Mouse (Mus musculus) T-helper 2 cell (primary cell): ENCODE measurements around the gene Pde6c.

Source experiments
- in situ Hi-C: fragments of 300-600 bp; cut with MboI, MseI; formaldehyde crosslinking; loops from one replicate; pipeline ENCODE4 v1.15.1; 2025; ENCODE audit warnings: high pct_unique_total_duplicates

Gene Pde6c

DNA sequence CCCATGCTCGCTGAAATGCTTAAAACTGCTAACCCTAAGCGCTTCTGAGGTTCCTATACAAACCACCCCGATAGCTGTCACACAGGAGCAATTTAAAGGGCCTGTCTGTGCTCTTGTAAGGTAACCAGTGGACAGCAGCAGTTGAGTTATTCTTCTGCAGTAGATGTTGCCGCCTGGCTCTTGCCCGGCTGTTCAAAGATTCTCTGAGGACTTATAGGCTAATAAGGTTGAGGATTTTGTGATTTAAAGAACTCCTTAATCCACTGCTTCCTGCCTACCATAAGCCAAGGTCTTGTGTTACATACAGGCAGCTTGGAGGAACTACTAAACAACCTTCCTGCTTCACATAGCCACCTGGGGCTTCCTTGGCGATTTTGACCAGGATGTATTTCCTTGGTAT lies at the start of gene Pde6c:
Gene Pde6c, plus strand, starts transcription at position 301 of the 400 bp plus-strand sequence.
- in situ Hi-C loops = no loop called here

DNA sequence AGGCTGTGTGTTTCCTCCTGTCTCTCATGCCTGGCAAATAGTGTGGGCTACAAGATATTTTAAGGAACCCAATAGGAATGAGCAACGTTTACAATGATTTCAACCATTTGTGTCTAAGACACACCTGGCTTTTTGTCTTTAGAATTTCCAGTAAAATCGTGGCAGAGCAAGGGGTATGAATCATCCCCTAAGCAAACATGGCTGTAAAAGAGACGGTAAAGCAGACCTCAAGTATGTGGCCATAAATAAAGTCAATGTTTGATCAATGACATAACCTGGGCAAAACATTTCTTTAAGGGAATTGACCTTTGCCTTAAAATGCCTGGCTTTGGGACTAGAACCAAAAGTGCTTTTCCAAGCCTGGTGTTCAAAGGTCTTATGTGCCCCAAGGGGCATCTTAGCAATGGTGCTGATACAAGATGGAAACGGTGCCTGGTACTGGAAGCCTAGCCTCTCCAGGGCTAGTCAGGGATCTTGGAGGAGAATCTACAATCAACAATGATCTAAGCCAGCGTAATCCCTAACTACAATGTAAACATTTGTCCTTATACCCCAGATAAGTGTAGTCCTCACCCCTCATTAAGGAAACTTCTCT lies 49.6 kb upstream of the Pde6c start:
- in situ Hi-C loops = no loop called here

DNA sequence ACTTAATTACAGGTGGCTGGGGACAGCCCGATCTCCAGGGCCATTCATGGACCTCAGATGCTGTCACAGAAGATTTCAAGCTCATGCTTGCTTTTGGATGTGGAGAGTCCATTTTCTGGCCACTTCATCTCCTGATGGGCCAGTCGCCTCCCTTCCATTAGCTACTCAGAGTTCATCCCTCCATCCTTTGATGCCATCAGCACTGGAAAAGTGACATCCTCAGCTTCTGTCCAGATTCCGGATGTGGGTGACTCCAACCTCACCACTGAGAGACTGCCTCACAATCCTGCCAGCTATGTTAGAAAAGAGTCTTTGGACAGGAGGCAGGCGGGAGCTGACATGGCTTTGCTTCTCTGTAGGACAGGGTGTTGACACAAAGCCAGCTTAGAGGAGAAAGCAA lies 46.7 kb upstream of the Pde6c start:
- in situ Hi-C loops = no loop called here

DNA sequence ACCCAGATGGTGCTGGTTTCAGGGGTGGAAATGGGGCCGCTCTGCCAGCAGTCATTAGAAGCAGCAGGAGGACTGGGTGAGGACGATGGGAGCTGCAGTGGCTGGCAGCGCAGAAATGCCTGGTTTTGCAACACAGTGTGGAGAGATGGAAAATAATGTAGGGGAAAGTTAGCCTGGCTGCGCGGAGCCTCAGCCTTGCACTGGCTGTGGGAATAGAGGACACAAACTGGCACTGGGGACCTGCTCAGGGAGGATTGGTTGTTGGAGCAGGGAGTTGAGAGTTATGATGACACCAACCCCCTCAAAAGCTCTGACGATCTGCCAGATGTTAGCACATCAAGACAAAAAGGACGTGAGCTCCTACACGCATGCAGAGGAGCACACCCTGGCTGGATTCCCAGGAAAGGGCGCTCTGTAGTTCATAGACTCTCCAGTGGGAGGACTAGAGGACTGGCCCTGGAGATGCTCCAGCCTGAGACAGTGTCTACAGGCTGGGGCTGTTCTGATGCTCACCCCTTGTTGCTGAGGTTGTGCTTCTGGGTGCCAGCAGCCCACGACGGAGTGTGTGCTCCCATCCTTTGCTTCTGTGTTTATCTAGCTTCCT lies 45.5 kb upstream of the Pde6c start:
- in situ Hi-C loops = no loop called here

DNA sequence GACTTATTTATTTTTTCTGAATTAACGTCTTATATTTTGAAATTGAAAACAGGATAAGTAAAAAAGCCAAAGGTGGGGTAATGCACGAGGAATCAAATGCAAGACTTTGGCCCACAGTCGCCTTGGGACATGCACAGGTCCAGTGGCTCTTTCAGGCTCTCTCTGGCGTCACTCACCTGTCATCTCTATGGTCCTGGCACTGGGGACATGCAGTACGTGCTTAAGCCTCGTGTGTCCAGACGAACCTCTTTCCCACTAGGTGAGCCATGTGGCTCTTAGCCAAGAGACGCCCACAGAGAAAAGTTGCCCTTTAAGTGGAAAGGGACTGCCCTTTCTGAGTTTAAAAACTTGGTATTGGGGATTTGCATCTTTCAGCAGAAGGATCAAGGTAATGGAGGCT lies 43.2 kb upstream of the Pde6c start:
- in situ Hi-C loops = no loop called here

DNA sequence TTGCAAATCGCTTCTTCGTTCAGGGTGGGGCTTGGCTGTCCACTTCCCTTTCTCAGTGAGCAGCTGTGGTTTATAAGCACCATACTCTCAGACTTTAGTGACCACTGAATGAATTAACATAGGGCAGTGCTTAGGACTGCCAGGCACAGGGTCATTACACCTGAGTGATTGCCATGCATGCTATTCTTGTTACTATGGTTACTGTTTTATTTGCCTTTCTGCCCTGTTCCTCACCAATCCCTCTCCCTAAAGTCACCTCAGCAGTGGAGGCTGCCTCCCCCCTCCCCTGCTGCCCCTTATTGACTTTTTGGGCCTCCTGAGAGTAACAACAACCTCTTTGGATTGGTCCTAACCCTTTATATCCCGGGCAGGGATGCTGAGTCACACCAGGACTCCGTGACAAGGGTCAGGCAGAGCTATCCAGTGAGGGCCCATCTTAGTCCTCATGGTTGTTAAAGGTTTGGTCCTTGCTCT lies 41.0 kb upstream of the Pde6c start:
- in situ Hi-C loops = no loop called here

- in situ Hi-C loops = no loop called here
These were observed 36.4 kb upstream of the Pde6c start for GRCm38 (mm10) chr19:38096231-38096630.

DNA sequence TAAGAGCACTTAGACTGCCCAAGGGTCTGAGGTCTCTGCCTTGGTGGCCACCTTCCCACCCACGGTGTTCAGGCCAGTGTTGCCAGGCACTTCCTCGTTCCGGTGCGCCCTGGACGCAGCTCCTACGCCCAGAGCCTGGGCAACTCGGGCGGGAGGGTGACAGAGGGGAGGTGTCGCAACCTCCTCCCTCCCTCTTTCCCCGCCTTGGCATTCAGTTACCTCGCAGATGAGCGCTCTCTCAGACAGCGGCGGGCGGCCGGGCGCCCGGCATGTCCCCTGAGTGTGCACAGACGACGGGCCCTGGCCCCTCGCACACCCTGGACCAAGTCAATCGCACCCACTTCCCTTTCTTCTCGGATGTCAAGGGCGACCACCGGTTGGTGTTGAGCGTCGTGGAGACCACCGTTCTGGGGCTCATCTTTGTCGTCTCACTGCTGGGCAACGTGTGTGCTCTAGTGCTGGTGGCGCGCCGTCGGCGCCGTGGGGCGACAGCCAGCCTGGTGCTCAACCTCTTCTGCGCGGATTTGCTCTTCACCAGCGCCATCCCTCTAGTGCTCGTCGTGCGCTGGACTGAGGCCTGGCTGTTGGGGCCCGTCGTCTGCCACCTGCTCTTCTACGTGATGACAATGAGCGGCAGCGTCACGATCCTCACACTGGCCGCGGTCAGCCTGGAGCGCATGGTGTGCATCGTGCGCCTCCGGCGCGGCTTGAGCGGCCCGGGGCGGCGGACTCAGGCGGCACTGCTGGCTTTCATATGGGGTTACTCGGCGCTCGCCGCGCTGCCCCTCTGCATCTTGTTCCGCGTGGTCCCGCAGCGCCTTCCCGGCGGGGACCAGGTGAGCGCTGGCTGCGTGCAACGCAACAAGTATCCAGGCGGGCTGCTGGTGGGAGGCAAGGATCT lies 35.5 kb upstream of the Pde6c start, which contains the start of gene Ffar4:
Gene Ffar4, plus strand, starts transcription at position 214 of the 901 bp plus-strand sequence.
- in situ Hi-C loops = no loop called here

DNA sequence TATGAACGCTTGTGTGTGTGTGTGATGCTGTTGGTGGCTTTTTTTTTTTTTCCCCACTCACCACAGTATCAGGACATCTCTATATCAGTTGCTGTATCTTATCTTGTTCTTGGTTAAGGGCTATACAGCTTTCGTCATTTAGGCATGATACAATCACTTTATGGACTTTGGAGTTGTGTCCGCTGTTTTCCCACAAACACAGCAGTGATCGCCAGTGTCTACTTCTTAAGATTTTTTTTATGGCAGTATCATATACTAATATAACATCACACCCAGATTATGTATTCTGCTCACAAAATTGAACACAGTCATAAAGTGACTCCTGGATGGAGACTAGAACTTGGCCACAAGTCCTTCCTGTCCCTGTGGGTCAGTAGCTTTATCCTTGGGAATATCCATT lies 24.7 kb upstream of the Pde6c start:
- in situ Hi-C loops = loop anchor here (10.0 kb wide), 1 partner anchor 1613 kb away; no protein-coding TSS in a partner anchor

- in situ Hi-C loops = loop anchor here (10.0 kb wide), 1 partner anchor 1615 kb away; no protein-coding TSS in a partner anchor
These were observed 22.9 kb upstream of the Pde6c start for GRCm38 (mm10) chr19:38109506-38110242.

GRCm38 (mm10) chr19:38111056-38111455 lies 21.5 kb upstream of the Pde6c start:
- in situ Hi-C loops = no loop called here

DNA sequence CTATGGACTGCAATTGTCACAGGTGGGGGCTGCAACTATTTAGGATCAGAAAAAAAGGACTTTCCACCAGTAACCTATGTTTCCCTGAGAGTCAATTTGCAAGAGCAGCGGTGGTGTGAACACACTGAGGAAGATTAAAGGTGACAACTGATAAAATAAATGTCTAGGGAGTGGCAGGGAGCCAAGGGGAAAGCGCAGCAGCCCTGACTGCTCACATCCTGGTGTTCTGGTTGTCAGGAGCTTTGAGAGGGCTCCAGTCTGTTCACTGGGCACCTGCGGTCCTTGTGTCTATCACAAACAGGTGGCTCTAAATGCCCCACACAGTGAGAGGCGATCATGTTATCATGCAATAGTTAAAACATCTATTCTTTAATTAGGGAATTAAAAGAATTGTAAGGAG lies 20.0 kb upstream of the Pde6c start:
- in situ Hi-C loops = no loop called here

- in situ Hi-C loops = no loop called here
These were observed 17.6 kb upstream of the Pde6c start for GRCm38 (mm10) chr19:38114834-38115491.

GRCm38 (mm10) chr19:38120123-38120760 lies 12.3 kb upstream of the Pde6c start:
- in situ Hi-C loops = no loop called here

- in situ Hi-C loops = no loop called here
These were observed 8.7 kb upstream of the Pde6c start for GRCm38 (mm10) chr19:38123921-38124320.

GRCm38 (mm10) chr19:38124401-38125218 lies 8.0 kb upstream of the Pde6c start:
- in situ Hi-C loops = no loop called here

DNA sequence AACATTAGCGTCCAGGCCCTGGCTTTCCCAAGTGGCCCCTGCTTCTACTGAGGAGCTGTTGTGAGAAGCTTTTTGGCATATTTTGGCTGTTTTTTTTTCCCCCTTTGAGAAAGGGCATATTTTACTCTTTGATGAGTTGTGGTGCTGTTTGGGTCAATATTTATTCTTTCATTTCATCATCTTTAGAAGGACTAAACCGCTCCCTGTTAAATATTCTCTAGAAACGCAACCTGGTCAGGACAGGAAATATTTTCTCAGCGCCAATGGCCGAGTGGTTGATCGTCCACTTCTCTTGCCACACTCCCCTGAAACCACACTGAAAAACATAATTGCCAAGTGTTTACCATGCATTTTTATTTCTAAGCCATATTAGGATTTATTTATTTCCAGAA lies 7.4 kb upstream of the Pde6c start, which contains the start of gene Rbp4:
Gene Rbp4, minus strand, starts transcription at position 63 of the 392 bp plus-strand sequence.
- in situ Hi-C loops = no loop called here

- in situ Hi-C loops = no loop called here
These were observed 5.9 kb upstream of the Pde6c start for GRCm38 (mm10) chr19:38126656-38127055.

- in situ Hi-C loops = no loop called here
These were observed 1.4 kb downstream of the Pde6c start for GRCm38 (mm10) chr19:38133986-38134385.

- in situ Hi-C loops = no loop called here
These were observed 2.2 kb downstream of the Pde6c start for GRCm38 (mm10) chr19:38134806-38135205.
